Mouse (Mus musculus): Measurements from ENCODE around the gene Ankrd33. TPM values are rescaled to one million over a fixed set of nuclear protein-coding genes. Genes with fewer than 3 reads are reported as not detected.
"Not testable (repeated sequence)": the region's sequence is repeated elsewhere in the genome, so short reads cannot be mapped to it uniquely, and the experiment has no call there.

The Ankrd33 gene
- total and polyA plus RNA-seq, 2 experiments = not detected

DNA sequence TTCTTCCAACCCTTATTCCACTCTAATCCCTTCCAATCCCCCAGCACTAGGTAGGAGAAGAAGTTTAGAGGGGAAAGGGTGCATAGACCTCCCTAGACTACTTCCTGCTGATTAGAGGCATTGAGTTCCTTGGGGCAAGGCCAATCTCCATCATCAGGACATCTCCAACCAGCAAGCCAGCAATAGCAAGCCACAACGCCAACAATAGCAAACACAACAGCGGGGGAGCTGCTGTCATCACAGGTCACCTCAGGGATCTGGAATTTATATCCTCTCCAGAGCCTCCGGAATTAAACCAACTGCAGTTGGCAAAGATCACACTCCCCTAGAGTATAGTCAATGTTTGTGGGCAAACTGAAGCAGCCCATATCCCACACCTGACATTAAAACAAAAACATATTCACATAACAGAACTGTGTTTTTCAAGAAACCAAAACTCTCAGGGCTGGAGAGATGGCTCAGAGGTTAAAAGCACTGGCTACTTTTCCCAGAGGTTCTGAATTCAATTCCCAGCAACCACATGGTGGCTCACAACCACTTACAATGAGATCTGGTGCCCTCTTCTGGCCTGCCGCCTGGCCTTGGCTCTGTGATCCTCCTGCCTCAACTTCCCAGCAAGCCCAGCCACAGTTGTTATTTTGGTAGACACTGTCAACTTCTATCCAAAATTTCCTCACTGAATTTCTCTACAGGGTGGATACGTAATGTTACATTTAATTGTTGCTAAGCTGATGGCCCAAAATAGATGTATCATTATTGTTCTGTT, 7.5 kb upstream of the Ankrd33 start:
- TF ChIP-seq CTCF (IDR thresholded peaks at IDR 0.05; ENCODE audit: low read depth, low read length) (no peak), POLR2A (IDR thresholded peaks at IDR 0.05; ENCODE audit: extremely low read depth, insufficient read depth, low read length) (no peak)
- Histone ChIP-seq H3K27ac (replicated peaks; ENCODE audit: insufficient read depth, low read depth, low read length) (no peak overlapping the region), H3K4me1 (ENCODE audit: control insufficient read depth, insufficient read depth, low read length) (peaks cover 2% of the 10 kb centered on the region), H3K27me3 (ENCODE audit: control insufficient read depth, insufficient read depth, low read length) (no peaks in the 10 kb centered on the region), H3K9ac (ENCODE audit: low read depth, low read length) (no peak overlapping the region), H3K36me3 (ENCODE audit: control insufficient read depth, insufficient read depth, low read length) (no peaks in the 10 kb centered on the region), H3K79me2 (ENCODE audit: control insufficient read depth, insufficient read depth, low read length) (no peaks in the 10 kb centered on the region), H3K4me3 (ENCODE audit: insufficient read depth, low read depth, low read length) (no peak overlapping the region)
- DNase-seq (ENCODE audit: extremely low read depth, low read depth, low spot score) = no peak
- WGBS = 91% methylated on average over 5 of the region's 5 CpGs

DNA sequence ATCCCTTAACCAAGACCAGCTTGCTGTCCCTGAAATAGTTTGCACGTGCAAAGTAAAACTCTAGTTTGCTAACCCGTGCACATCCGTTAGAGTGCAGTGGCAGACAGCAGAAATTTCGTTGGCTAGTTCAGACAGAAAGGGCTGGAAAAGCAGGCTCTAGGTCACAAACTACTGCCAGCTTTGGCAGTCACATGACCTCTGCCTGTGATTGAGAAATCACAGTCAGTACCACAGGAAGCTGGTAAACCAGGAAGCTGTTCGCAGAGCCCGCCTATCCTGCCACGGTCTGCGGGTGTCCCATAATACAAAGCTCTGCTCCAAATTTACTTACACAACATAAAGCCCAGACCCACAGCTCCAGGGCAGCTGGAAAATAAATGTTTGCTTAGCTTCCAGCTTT, 2.4 kb upstream of the Ankrd33 start:
- Histone ChIP-seq H3K36me3 (ENCODE audit: control insufficient read depth, insufficient read depth, low read length) (no peaks in the 10 kb centered on the region), H3K79me2 (ENCODE audit: control insufficient read depth, insufficient read depth, low read length) (no peaks in the 10 kb centered on the region), H3K4me3 (ENCODE audit: insufficient read depth, low read depth, low read length) (peak overlapping the region; percentile 9; the same call in 1 of the 2 replicates), H3K27ac (replicated peaks; ENCODE audit: insufficient read depth, low read depth, low read length) (peak overlapping the region; percentile 81), H3K27me3 (ENCODE audit: control insufficient read depth, insufficient read depth, low read length) (no peaks in the 10 kb centered on the region), H3K9ac (ENCODE audit: low read depth, low read length) (peak overlapping the region; percentile 22; the same call in 1 of the 2 replicates), H3K4me1 (ENCODE audit: control insufficient read depth, insufficient read depth, low read length) (no peaks in the 10 kb centered on the region)
- WGBS = 2% methylated on average over 8 of the region's 8 CpGs
- DNase-seq (ENCODE audit: extremely low read depth, low read depth, low spot score) = peak; percentile 93
- TF ChIP-seq CTCF (IDR thresholded peaks at IDR 0.05; ENCODE audit: low read depth, low read length) = no peak
- TF ChIP-seq POLR2A (IDR thresholded peaks at IDR 0.05; ENCODE audit: extremely low read depth, insufficient read depth, low read length) = 0 out of 2 replicates have a peak, but pooled peaks have one; percentile 30

DNA sequence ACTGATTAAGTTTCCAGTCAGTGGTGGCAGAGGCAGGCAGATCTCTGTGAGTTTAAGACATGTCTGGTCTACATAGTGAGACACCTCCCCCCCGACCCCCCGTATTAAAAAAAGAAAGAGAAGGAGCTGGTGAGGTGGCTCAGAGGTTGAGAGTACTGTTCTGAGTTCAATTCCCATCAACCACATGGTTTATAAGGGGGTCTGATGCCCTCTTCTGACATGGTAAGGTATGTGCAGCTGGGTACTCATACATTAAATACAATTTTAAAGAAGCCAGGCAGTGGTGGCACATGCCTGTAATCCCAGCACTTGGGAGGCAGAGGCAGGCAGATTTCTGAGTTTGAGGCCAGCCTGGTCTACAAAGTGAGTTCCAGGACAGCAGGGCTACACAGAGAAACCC, 1.8 kb upstream of the Ankrd33 start:
- not testable (repeated sequence) for H3K36me3 ChIP-seq (ENCODE audit: control insufficient read depth, insufficient read depth, low read length); H3K27me3 ChIP-seq (ENCODE audit: control insufficient read depth, insufficient read depth, low read length); H3K4me3 ChIP-seq (ENCODE audit: insufficient read depth, low read depth, low read length); H3K9ac ChIP-seq (ENCODE audit: low read depth, low read length); H3K79me2 ChIP-seq (ENCODE audit: control insufficient read depth, insufficient read depth, low read length); H3K4me1 ChIP-seq (ENCODE audit: control insufficient read depth, insufficient read depth, low read length)
- H3K27ac ChIP-seq (replicated peaks; ENCODE audit: insufficient read depth, low read depth, low read length) = peak overlapping the region; percentile 81; the same call in 1 of the 2 replicates
- TF ChIP-seq CTCF (IDR thresholded peaks at IDR 0.05; ENCODE audit: low read depth, low read length) = peak; percentile 31; the same call in 1 of the 2 replicates
- 67% methylated on average over 2 of the region's 2 CpGs for WGBS
- DNase-seq (ENCODE audit: extremely low read depth, low read depth, low spot score) = peak; percentile 54

DNA sequence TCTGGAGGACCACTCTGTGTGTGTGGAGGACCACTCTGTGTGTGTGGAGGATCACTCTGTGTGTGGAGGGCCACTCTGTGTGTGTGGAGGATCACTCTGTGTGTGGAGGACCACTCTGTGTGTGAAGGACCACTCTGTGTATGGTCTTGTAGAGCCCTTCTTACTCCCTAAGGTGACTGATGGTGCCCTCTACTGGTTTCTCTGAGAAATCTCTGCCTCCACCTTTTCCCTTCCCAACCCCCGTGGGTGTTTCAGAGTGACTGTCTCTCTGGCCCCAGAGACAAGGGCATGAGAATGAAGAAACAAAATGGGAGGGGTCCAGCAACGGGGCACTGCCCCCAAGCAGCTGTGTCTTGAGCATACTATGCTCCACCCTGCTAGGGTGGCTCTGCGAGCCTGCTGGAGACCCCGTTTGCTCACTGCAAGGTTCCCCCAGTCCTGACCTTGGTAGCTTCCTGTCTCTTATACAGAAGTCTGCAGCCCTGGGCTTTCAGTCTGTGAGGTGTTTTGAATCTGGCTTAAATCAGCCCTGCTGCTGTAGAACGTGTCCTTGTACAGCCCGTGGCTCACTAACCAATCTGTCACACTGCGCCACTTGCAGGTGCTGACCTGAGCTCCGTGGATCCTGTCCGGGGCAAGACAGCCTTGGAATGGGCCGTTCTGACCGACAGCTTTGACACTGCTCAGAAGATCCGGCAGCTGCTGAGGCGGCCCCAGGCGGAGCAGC, 3.0 kb downstream of the Ankrd33 start:
- Histone ChIP-seq H3K79me2 (ENCODE audit: control insufficient read depth, insufficient read depth, low read length) (no peaks in the 10 kb centered on the region), H3K9ac (ENCODE audit: low read depth, low read length) (no peak overlapping the region), H3K4me1 (ENCODE audit: control insufficient read depth, insufficient read depth, low read length) (no peaks in the 10 kb centered on the region), H3K27me3 (ENCODE audit: control insufficient read depth, insufficient read depth, low read length) (no peaks in the 10 kb centered on the region), H3K27ac (replicated peaks; ENCODE audit: insufficient read depth, low read depth, low read length) (no peak overlapping the region), H3K4me3 (ENCODE audit: insufficient read depth, low read depth, low read length) (no peak overlapping the region), H3K36me3 (ENCODE audit: control insufficient read depth, insufficient read depth, low read length) (no peaks in the 10 kb centered on the region)
- TF ChIP-seq POLR2A (IDR thresholded peaks at IDR 0.05; ENCODE audit: extremely low read depth, insufficient read depth, low read length) (no peak), CTCF (IDR thresholded peaks at IDR 0.05; ENCODE audit: low read depth, low read length) (no peak; the same call in 1 of the 2 replicates)
- peak; percentile 47 for DNase-seq (ENCODE audit: extremely low read depth, low read depth, low spot score)
- WGBS = 61% methylated on average over 14 of the region's 14 CpGs

DNA sequence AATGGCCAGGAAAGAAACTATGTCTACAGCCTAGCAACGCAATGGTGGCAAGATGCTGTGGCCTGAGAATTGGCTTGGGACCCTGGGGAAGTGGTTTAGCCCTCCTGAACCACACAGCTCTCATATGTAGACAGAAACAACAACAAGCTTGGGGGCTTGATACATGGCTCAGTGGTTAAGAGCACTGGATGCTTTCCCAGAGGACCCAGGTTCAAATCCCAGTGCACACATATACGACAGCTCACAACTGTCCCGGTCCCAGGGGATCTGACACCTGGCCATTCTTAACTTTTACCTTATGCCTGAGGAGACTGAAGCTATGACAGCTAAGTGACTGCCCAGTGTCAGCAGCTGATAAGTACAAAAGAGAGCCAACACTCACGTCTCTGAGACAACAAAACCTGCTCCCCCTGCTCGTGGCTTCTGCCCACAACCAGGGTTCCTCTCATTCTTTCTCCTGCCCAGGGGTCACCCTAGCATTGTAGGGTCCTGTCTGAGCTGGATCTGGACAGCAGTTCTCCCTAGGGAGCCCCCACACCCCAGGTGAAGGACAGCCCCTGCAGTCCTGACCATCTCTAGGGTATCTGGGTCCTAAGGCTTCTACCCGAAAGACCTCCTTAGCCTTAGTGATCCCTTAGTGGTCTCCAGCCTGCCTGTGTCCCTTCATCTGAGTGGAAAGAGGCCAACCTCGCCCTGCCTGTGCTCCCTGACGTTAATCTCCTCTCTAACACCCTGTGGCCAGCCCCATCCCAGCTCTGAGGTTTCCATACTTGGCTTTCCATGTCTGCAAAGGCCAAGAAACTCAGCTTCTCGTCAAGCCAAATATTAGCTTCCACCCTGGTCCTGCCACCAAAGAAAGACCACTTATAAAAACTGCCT, 6.1 kb downstream of the Ankrd33 start:
- 91% methylated on average over 9 of the region's 9 CpGs for WGBS
- no peaks in the 10 kb centered on the region for H3K79me2 ChIP-seq (ENCODE audit: control insufficient read depth, insufficient read depth, low read length)
- no peak overlapping the region for H3K9ac ChIP-seq (ENCODE audit: low read depth, low read length)
- no peaks in the 10 kb centered on the region for H3K36me3 ChIP-seq (ENCODE audit: control insufficient read depth, insufficient read depth, low read length)
- TF ChIP-seq POLR2A (IDR thresholded peaks at IDR 0.05; ENCODE audit: extremely low read depth, insufficient read depth, low read length) (no peak), CTCF (IDR thresholded peaks at IDR 0.05; ENCODE audit: low read depth, low read length) (no peak)
- DNase-seq (ENCODE audit: extremely low read depth, low read depth, low spot score) = no peak
- H3K27me3 ChIP-seq (ENCODE audit: control insufficient read depth, insufficient read depth, low read length) = no peaks in the 10 kb centered on the region
- H3K4me1 ChIP-seq (ENCODE audit: control insufficient read depth, insufficient read depth, low read length) = no peaks in the 10 kb centered on the region
- no peak overlapping the region for H3K4me3 ChIP-seq (ENCODE audit: insufficient read depth, low read depth, low read length)
- H3K27ac ChIP-seq (replicated peaks; ENCODE audit: insufficient read depth, low read depth, low read length) = no peak overlapping the region
